Mouse (Mus musculus) hindbrain, postnatal 0 days (tissue): ENCODE measurements around the gene Zranb3. TPM values are rescaled to one million over a fixed set of nuclear protein-coding genes. Genes with fewer than 3 reads are reported as not detected.

Experiments
- ATAC-seq: fragments of 200-750 bp; cut with Nextera tagmentation; 2 replicates; pipeline ENCODE4 v1.8.0; 2017; ENCODE audit warnings: mild to moderate bottlenecking, moderate TSS enrichment, moderate library complexity
- DNase-seq: peaks from one replicate; pipeline ENCODE4 v3.0.0-alpha.2; 2015; ENCODE audit warnings: low spot score
- H3K27ac ChIP-seq: fragments of 300-500 bp; sonication (generic); 2 replicates; pipeline ENCODE4 v1.5.1; 2014; ENCODE audit warnings: mild to moderate bottlenecking
- H3K27me3 ChIP-seq: fragments of 300-500 bp; sonication (generic); 2 replicates; pipeline ENCODE4 v1.6.1; 2014; ENCODE audit warnings: low read length, mixed read lengths; ENCODE audit not compliant: insufficient read depth
- H3K36me3 ChIP-seq: fragments of 300-500 bp; sonication (generic); 2 replicates; pipeline ENCODE4 v1.6.1; 2014; ENCODE audit warnings: low read length, mixed read lengths; ENCODE audit not compliant: insufficient read depth
- H3K4me1 ChIP-seq: fragments of 300-500 bp; sonication (generic); 2 replicates; pipeline ENCODE4 v1.6.1; 2014; ENCODE audit warnings: antibody characterized with exemption, low read length, mixed read lengths; ENCODE audit not compliant: insufficient read depth
- H3K4me2 ChIP-seq: fragments of 300-500 bp; sonication (generic); 2 replicates; pipeline ENCODE4 v1.6.1; 2014; ENCODE audit warnings: low read depth, mild to moderate bottlenecking, low read length, moderate library complexity, mixed read lengths
- H3K4me3 ChIP-seq: fragments of 300-500 bp; sonication (generic); 2 replicates; pipeline ENCODE4 v1.5.1; 2014; ENCODE audit warnings: low read length
- H3K9ac ChIP-seq: fragments of 300-500 bp; sonication (generic); replicated peaks from 2 replicates; pipeline ENCODE4 v1.6.1; 2014; ENCODE audit warnings: mild to moderate bottlenecking, low read length, moderate library complexity, mixed read lengths
- H3K9me3 ChIP-seq: fragments of 300-500 bp; sonication (generic); 2 replicates; pipeline ENCODE4 v1.6.1; 2016; ENCODE audit warnings: low read length, mixed read lengths
- CTCF ChIP-seq: IDR thresholded peaks from 2 replicates; pipeline ENCODE4 v1.5.1; 2016; ENCODE audit warnings: antibody characterized with exemption, control low read depth, low read depth
- WGBS: fragments of 180-500 bp; shearing (Covaris S2); extraction: QIAGEN DNeasy Blood & Tissue Kit; methylation state at CpG from one replicate; pipeline ENCODE4 v1.1.7; 2014; 5-methylcytosine and 5-hydroxymethylcytosine counted together
- polyA plus RNA-seq: library from polyadenylated mRNA; unstranded; fragments of >200 nt; fragmentation: Nextera tagmentation; extraction: Ambion mirVana; gene quantifications from 2 replicates; pipeline ENCODE4 v1.2.1, GENCODE M21; 2015
- total RNA-seq: library from RNA; depleted of rRNA; stranded (reverse); fragments of >200 nt; gene quantifications from 2 replicates; pipeline ENCODE4 v1.2.3, GENCODE M21; 2014

Zranb3 gene
- total and polyA plus RNA-seq, 2 experiments from 2014 or later, result 3.8 to 8.9 TPM

GRCm38 (mm10) chr1:127982268-127982667, 120.6 kb downstream of the Zranb3 start:
- 88% methylated on average over 3 of the region's 3 CpGs for WGBS
- no peak for TF ChIP-seq CTCF
- H3K36me3 ChIP-seq, result no peaks in the 10 kb centered on the region
- DNase-seq (no peak), ATAC-seq (no peak)
- no peak overlapping the region for H3K27ac ChIP-seq
- no peak overlapping the region for H3K4me2 ChIP-seq
- H3K9ac ChIP-seq, result no peak overlapping the region
- H3K4me1 ChIP-seq, result no peaks in the 10 kb centered on the region
- no peak overlapping the region for H3K4me3 ChIP-seq
- no peaks in the 10 kb centered on the region for H3K9me3 ChIP-seq
- no peaks in the 10 kb centered on the region for H3K27me3 ChIP-seq

- no peak overlapping the region for H3K4me3 ChIP-seq
- no peak overlapping the region for H3K27ac ChIP-seq
- H3K9me3 ChIP-seq, result no peaks in the 10 kb centered on the region
- ATAC-seq (no peak), DNase-seq (no peak)
- 74% methylated on average over 2 of the region's 2 CpGs for WGBS
- H3K4me1 ChIP-seq, result no peaks in the 10 kb centered on the region
- H3K4me2 ChIP-seq, result no peak overlapping the region
- no peaks in the 10 kb centered on the region for H3K27me3 ChIP-seq
- peak; percentile 27 for TF ChIP-seq CTCF
- no peak overlapping the region for H3K9ac ChIP-seq
- no peaks in the 10 kb centered on the region for H3K36me3 ChIP-seq
These were observed 121.8 kb downstream of the Zranb3 start for GRCm38 (mm10) chr1:127980911-127981559.

GRCm38 (mm10) chr1:127978125-127978524, 124.7 kb downstream of the Zranb3 start:
- Histone ChIP-seq H3K4me3 (no peak overlapping the region), H3K9ac (no peak overlapping the region), H3K27ac (no peak overlapping the region), H3K27me3 (no peaks in the 10 kb centered on the region), H3K4me1 (no peaks in the 10 kb centered on the region), H3K4me2 (no peak overlapping the region), H3K36me3 (no peaks in the 10 kb centered on the region), H3K9me3 (no peaks in the 10 kb centered on the region)
- DNase-seq (no peak), ATAC-seq (no peak)
- WGBS, result 94% methylated on average over 1 of the region's 1 CpGs
- TF ChIP-seq CTCF, result no peak

- Histone ChIP-seq H3K27ac (peak overlapping the region; percentile 48), H3K4me2 (no peak overlapping the region)
- 0 out of 2 replicates have a peak, but pooled peaks have one; percentile 12 for ATAC-seq
These were observed 126.7 kb downstream of the Zranb3 start for GRCm38 (mm10) chr1:127976106-127976505.

GRCm38 (mm10) chr1:127975676-127976075, 127.2 kb downstream of the Zranb3 start:
- peak; percentile 70; the same call in 1 of the 2 replicates for ATAC-seq
- DNase-seq, result peak; percentile 40
- Histone ChIP-seq H3K9me3 (no peaks in the 10 kb centered on the region), H3K4me3 (no peak overlapping the region), H3K4me1 (no peaks in the 10 kb centered on the region), H3K27me3 (no peaks in the 10 kb centered on the region), H3K36me3 (no peaks in the 10 kb centered on the region), H3K4me2 (no peak overlapping the region), H3K27ac (peak overlapping the region; percentile 48), H3K9ac (no peak overlapping the region)
- TF ChIP-seq CTCF, result no peak
- 47% methylated on average over 2 of the region's 2 CpGs for WGBS

More at GRCm38 (mm10) chr1:127976106-127976505, 126.7 kb downstream of the Zranb3 start:
- WGBS, result 80% methylated on average over 6 of the region's 6 CpGs
- H3K9me3 ChIP-seq, result no peaks in the 10 kb centered on the region
- no peak overlapping the region for H3K9ac ChIP-seq
- H3K27me3 ChIP-seq, result no peaks in the 10 kb centered on the region
- DNase-seq, result no peak
- no peaks in the 10 kb centered on the region for H3K36me3 ChIP-seq
- no peak overlapping the region for H3K4me3 ChIP-seq
- no peak for TF ChIP-seq CTCF
- no peaks in the 10 kb centered on the region for H3K4me1 ChIP-seq

GRCm38 (mm10) chr1:127974082-127974481, 128.8 kb downstream of the Zranb3 start:
- no peaks in the 10 kb centered on the region for H3K9me3 ChIP-seq
- no peaks in the 10 kb centered on the region for H3K27me3 ChIP-seq
- no peak for TF ChIP-seq CTCF
- H3K27ac ChIP-seq, result no peak overlapping the region
- WGBS, result 90% methylated on average over 4 of the region's 4 CpGs
- no peak overlapping the region for H3K9ac ChIP-seq
- ATAC-seq (no peak), DNase-seq (no peak)
- no peaks in the 10 kb centered on the region for H3K36me3 ChIP-seq
- H3K4me3 ChIP-seq, result no peak overlapping the region
- no peaks in the 10 kb centered on the region for H3K4me1 ChIP-seq
- H3K4me2 ChIP-seq, result no peak overlapping the region

GRCm38 (mm10) chr1:127970870-127971269, 132.0 kb downstream of the Zranb3 start:
- H3K27ac ChIP-seq, result no peak overlapping the region
- TF ChIP-seq CTCF, result no peak
- no peaks in the 10 kb centered on the region for H3K9me3 ChIP-seq
- H3K27me3 ChIP-seq, result no peaks in the 10 kb centered on the region
- H3K4me3 ChIP-seq, result no peak overlapping the region
- no peak overlapping the region for H3K4me2 ChIP-seq
- no peak overlapping the region for H3K9ac ChIP-seq
- H3K36me3 ChIP-seq, result no peaks in the 10 kb centered on the region
- H3K4me1 ChIP-seq, result no peaks in the 10 kb centered on the region
- DNase-seq (no peak), ATAC-seq (no peak)
- 87% methylated on average over 4 of the region's 4 CpGs for WGBS
